Mouse (Mus musculus) embryonic facial prominence, embryonic 15.5 days (tissue): ENCODE data around the gene Nyap1. TPM values are rescaled to one million over a fixed set of nuclear protein-coding genes. Genes with fewer than 3 reads are reported as not detected.

Experiments
- ATAC-seq: fragments of 200-750 bp; cut with Nextera tagmentation; 2 replicates; pipeline ENCODE4 v1.8.0; 2017; ENCODE audit warnings: low read depth, moderate TSS enrichment; ENCODE audit not compliant: insufficient number of reproducible peaks, low FRiP score, low TSS enrichment
- H3K27ac ChIP-seq: fragments of 300-500 bp; sonication (generic); replicated peaks from 2 replicates; pipeline ENCODE4 v1.5.1; 2015; ENCODE audit warnings: mild to moderate bottlenecking, inconsistent platforms
- H3K27me3 ChIP-seq: fragments of 300-500 bp; sonication (generic); 2 replicates; pipeline ENCODE4 v1.6.1; 2015; ENCODE audit warnings: inconsistent platforms
- H3K36me3 ChIP-seq: fragments of 300-500 bp; sonication (generic); 2 replicates; pipeline ENCODE4 v1.6.1; 2015; ENCODE audit warnings: mild to moderate bottlenecking, inconsistent platforms
- H3K4me1 ChIP-seq: fragments of 300-500 bp; sonication (generic); 2 replicates; pipeline ENCODE4 v1.6.1; 2015; ENCODE audit warnings: inconsistent platforms
- H3K4me2 ChIP-seq: fragments of 300-500 bp; sonication (generic); replicated peaks from 2 replicates; pipeline ENCODE4 v1.6.1; 2015; ENCODE audit warnings: mild to moderate bottlenecking, inconsistent platforms
- H3K4me3 ChIP-seq: fragments of 300-500 bp; sonication (generic); replicated peaks from 2 replicates; pipeline ENCODE4 v1.5.1; 2015; ENCODE audit warnings: mild to moderate bottlenecking, inconsistent platforms
- H3K9ac ChIP-seq: fragments of 300-500 bp; sonication (generic); 2 replicates; pipeline ENCODE4 v1.6.1; 2015; ENCODE audit warnings: inconsistent platforms
- H3K9me3 ChIP-seq: fragments of 300-500 bp; sonication (generic); replicated peaks from 2 replicates; pipeline ENCODE4 v1.6.1; 2016; ENCODE audit warnings: inconsistent platforms
- WGBS: fragments of 180-500 bp; shearing (Covaris S2); methylation state at CpG from one replicate; pipeline ENCODE4 v1.1.7; 2015; 5-methylcytosine and 5-hydroxymethylcytosine counted together
- polyA plus RNA-seq: library from polyadenylated mRNA; unstranded; fragments of >200 nt; fragmentation: Nextera tagmentation; extraction: Ambion mirVana; gene quantifications from 2 replicates; pipeline ENCODE4 v1.2.1, GENCODE M21; 2015

Gene Nyap1
- 4.6 and 4.7 TPM in 2 replicates for polyA plus RNA-seq

GRCm38 (mm10) chr5:137741023-137741931 is at the start of gene Nyap1:
TSS of gene Nyap1 (minus strand) at chr5:137741607.
- H3K4me1 ChIP-seq = peaks cover 41% of the 10 kb centered on the region
- no peaks in the 10 kb centered on the region for H3K9me3 ChIP-seq
- H3K4me2 ChIP-seq = peak within 1 kb of the TSS; percentile 94
- H3K4me3 ChIP-seq = peak within 1 kb of the TSS; percentile 66
- peak; percentile 90 for ATAC-seq
- H3K27me3 ChIP-seq = no peaks in the 10 kb centered on the region
- peaks cover 13% of the 10 kb centered on the region for H3K36me3 ChIP-seq
- WGBS = under 1% methylated on average over 64 of the region's 71 CpGs
- H3K9ac ChIP-seq = peak within 1 kb of the TSS; percentile 57
- peak within 1 kb of the TSS; percentile 83 for H3K27ac ChIP-seq

- no peak for ATAC-seq
- Histone ChIP-seq H3K36me3 (0 out of 2 replicates have a peak, but pooled peaks cover 5% of the 10 kb centered on the region), H3K27ac (no peak overlapping the region), H3K9me3 (no peaks in the 10 kb centered on the region), H3K4me3 (no peak overlapping the region), H3K9ac (no peak overlapping the region), H3K4me2 (no peak overlapping the region), H3K4me1 (peaks cover 20% of the 10 kb centered on the region), H3K27me3 (no peaks in the 10 kb centered on the region)
- whole genome bisulfite sequencing = 97% methylated on average over 2 of the region's 2 CpGs
Observed at GRCm38 (mm10) chr5:137788946-137789531, 47.6 kb upstream of the Nyap1 start.

GRCm38 (mm10) chr5:137788171-137788570 is 46.8 kb upstream of the Nyap1 start:
- WGBS = 70% methylated on average over 24 of the region's 24 CpGs
- Histone ChIP-seq H3K4me1 (peaks cover 29% of the 10 kb centered on the region), H3K4me3 (peak overlapping the region; percentile 69), H3K9ac (no peak overlapping the region), H3K27me3 (no peaks in the 10 kb centered on the region), H3K27ac (no peak overlapping the region), H3K9me3 (no peaks in the 10 kb centered on the region), H3K4me2 (peak overlapping the region; percentile 80), H3K36me3 (peaks cover 9% of the 10 kb centered on the region; the same call in 1 of the 2 replicates)
- no peak for ATAC-seq

GRCm38 (mm10) chr5:137787151-137787928 is 45.9 kb upstream of the Nyap1 start, which contains the start of the genes Mepce and Zcwpw1:
TSS of gene Mepce (minus strand) at chr5:137787655.
TSS of gene Zcwpw1 (plus strand) at chr5:137787798.
- peak within 1 kb of the TSS; percentile 80 for H3K4me2 ChIP-seq
- under 1% methylated on average over 48 of the region's 48 CpGs for WGBS
- H3K9ac ChIP-seq = peak within 1 kb of the TSS; percentile 83
- H3K4me3 ChIP-seq = peak within 1 kb of the TSS; percentile 69
- no peaks in the 10 kb centered on the region for H3K27me3 ChIP-seq
- peaks cover 17% of the 10 kb centered on the region for H3K36me3 ChIP-seq
- peak; percentile 41 for ATAC-seq
- H3K27ac ChIP-seq = peak within 1 kb of the TSS; percentile 100
- H3K9me3 ChIP-seq = no peaks in the 10 kb centered on the region
- H3K4me1 ChIP-seq = peaks cover 34% of the 10 kb centered on the region

- ATAC-seq = peak; percentile 94
- no peaks in the 10 kb centered on the region for H3K9me3 ChIP-seq
- peak overlapping the region; percentile 80 for H3K4me2 ChIP-seq
- peaks cover 34% of the 10 kb centered on the region for H3K4me1 ChIP-seq
- no peaks in the 10 kb centered on the region for H3K27me3 ChIP-seq
- H3K27ac ChIP-seq = peak overlapping the region; percentile 100
- H3K36me3 ChIP-seq = peaks cover 27% of the 10 kb centered on the region
- WGBS = under 1% methylated on average over 76 of the region's 79 CpGs
- peak overlapping the region; percentile 83 for H3K9ac ChIP-seq
- H3K4me3 ChIP-seq = peak overlapping the region; percentile 69
Observed at GRCm38 (mm10) chr5:137786109-137786942, 44.9 kb upstream of the Nyap1 start.

GRCm38 (mm10) chr5:137785164-137786031 is 44.0 kb upstream of the Nyap1 start:
- ATAC-seq = no peak
- peak overlapping the region; percentile 100 for H3K27ac ChIP-seq
- H3K9me3 ChIP-seq = no peaks in the 10 kb centered on the region
- H3K36me3 ChIP-seq = peaks cover 37% of the 10 kb centered on the region
- H3K4me3 ChIP-seq = peak overlapping the region; percentile 69
- no peaks in the 10 kb centered on the region for H3K27me3 ChIP-seq
- peaks cover 34% of the 10 kb centered on the region for H3K4me1 ChIP-seq
- WGBS = 4% methylated on average over 48 of the region's 62 CpGs
- peak overlapping the region; percentile 83 for H3K9ac ChIP-seq
- H3K4me2 ChIP-seq = peak overlapping the region; percentile 80

- 0 out of 2 replicates have a peak overlapping the region, but pooled peaks have one; percentile 12 for H3K27ac ChIP-seq
- H3K9me3 ChIP-seq = no peaks in the 10 kb centered on the region
- H3K27me3 ChIP-seq = no peaks in the 10 kb centered on the region
- H3K36me3 ChIP-seq = peaks cover 40% of the 10 kb centered on the region
- ATAC-seq = no peak
- 81% methylated on average over 14 of the region's 14 CpGs for WGBS
- peak overlapping the region; percentile 12; the same call in 1 of the 2 replicates for H3K9ac ChIP-seq
- peaks cover 42% of the 10 kb centered on the region for H3K4me1 ChIP-seq
- peak overlapping the region; percentile 69 for H3K4me3 ChIP-seq
- H3K4me2 ChIP-seq = peak overlapping the region; percentile 80
Observed at GRCm38 (mm10) chr5:137784546-137784945, 43.1 kb upstream of the Nyap1 start.

GRCm38 (mm10) chr5:137783901-137784540 is 42.6 kb upstream of the Nyap1 start:
- H3K27ac ChIP-seq = 0 out of 2 replicates have a peak overlapping the region, but pooled peaks have one; percentile 12
- H3K9me3 ChIP-seq = no peaks in the 10 kb centered on the region
- peak overlapping the region; percentile 12; the same call in 1 of the 2 replicates for H3K9ac ChIP-seq
- H3K27me3 ChIP-seq = no peaks in the 10 kb centered on the region
- peak overlapping the region; percentile 80 for H3K4me2 ChIP-seq
- H3K4me3 ChIP-seq = peak overlapping the region; percentile 69
- no peak for ATAC-seq
- peaks cover 40% of the 10 kb centered on the region for H3K36me3 ChIP-seq
- peaks cover 45% of the 10 kb centered on the region for H3K4me1 ChIP-seq
- WGBS = 57% methylated on average over 9 of the region's 9 CpGs

GRCm38 (mm10) chr5:137782776-137783522 is 41.5 kb upstream of the Nyap1 start:
- no peak for ATAC-seq
- peak overlapping the region; percentile 80 for H3K4me2 ChIP-seq
- H3K4me1 ChIP-seq = peaks cover 46% of the 10 kb centered on the region
- no peaks in the 10 kb centered on the region for H3K9me3 ChIP-seq
- H3K9ac ChIP-seq = no peak overlapping the region
- H3K27ac ChIP-seq = no peak overlapping the region
- peak overlapping the region; percentile 69; the same call in 1 of the 2 replicates for H3K4me3 ChIP-seq
- 78% methylated on average over 13 of the region's 13 CpGs for WGBS
- H3K36me3 ChIP-seq = peaks cover 40% of the 10 kb centered on the region
- no peaks in the 10 kb centered on the region for H3K27me3 ChIP-seq
